Mouse (Mus musculus): Measurements from ENCODE around the gene Hbb-y.
"Not testable (repeated sequence)": the region's sequence is repeated elsewhere in the genome, so short reads cannot be mapped to it uniquely, and the experiment has no call there.

Hbb-y gene

GRCm38 (mm10) chr7:103812174-103812573 lies 40.8 kb downstream of the Hbb-y start:
- no peak for DNase-seq

- no peak for DNase-seq
Observed at GRCm38 (mm10) chr7:103811223-103811845, 41.7 kb downstream of the Hbb-y start.

- no peak for DNase-seq
Observed at GRCm38 (mm10) chr7:103810746-103811145, 42.3 kb downstream of the Hbb-y start.

GRCm38 (mm10) chr7:103810296-103810695 lies 42.7 kb downstream of the Hbb-y start:
- no peak for DNase-seq

- no peak for DNase-seq
Observed at GRCm38 (mm10) chr7:103809801-103810155, 43.2 kb downstream of the Hbb-y start.

- no peak for DNase-seq
Observed at GRCm38 (mm10) chr7:103808971-103809800, 43.8 kb downstream of the Hbb-y start.

GRCm38 (mm10) chr7:103808120-103808519 lies 44.9 kb downstream of the Hbb-y start:
- not testable (repeated sequence) for DNase-seq

GRCm38 (mm10) chr7:103806856-103807255 lies 46.2 kb downstream of the Hbb-y start:
- DNase-seq = no peak

All from cerebellum, adult 11-12 months (tissue).